Mouse (Mus musculus) heart, adult 2 months (tissue): ENCODE data around the gene Pcgf2. TPM values are rescaled to one million over a fixed set of nuclear protein-coding genes. Genes with fewer than 3 reads are reported as not detected.

Experiments used
- DNase-seq, 2 experiments: peaks; one replicate each; pipeline ENCODE4 v3.0.0; 2021
- H3K27ac ChIP-seq: fragments of 200-600 bp; 2 replicates; pipeline ENCODE4 v1.8.1; 2022
- H3K27me3 ChIP-seq: fragments of 200-500 bp; 2 replicates; pipeline ENCODE4 v1.6.1; 2012; ENCODE audit warnings: mild to moderate bottlenecking, low read length, inconsistent platforms, mixed read lengths; ENCODE audit not compliant: control insufficient read depth, insufficient read depth
- H3K36me3 ChIP-seq: fragments of 200-500 bp; 2 replicates; pipeline ENCODE4 v1.6.1; 2012; ENCODE audit warnings: low read length, inconsistent platforms; ENCODE audit not compliant: control insufficient read depth, insufficient read depth
- H3K4me1 ChIP-seq: fragments of 200-500 bp; 2 replicates; pipeline ENCODE4 v1.6.1; 2011; ENCODE audit warnings: low read length; ENCODE audit not compliant: control insufficient read depth, insufficient read depth
- H3K4me3 ChIP-seq: fragments of 200-600 bp; 2 replicates; pipeline ENCODE4 v1.8.1; 2022
- H3K79me2 ChIP-seq: fragments of 200-500 bp; replicated peaks from 2 replicates; pipeline ENCODE4 v1.6.1; 2012; ENCODE audit warnings: mild to moderate bottlenecking, inconsistent platforms, low read length, moderate library complexity, mixed read lengths; ENCODE audit not compliant: control insufficient read depth, insufficient read depth
- H3K9ac ChIP-seq: fragments of 200-500 bp; 2 replicates; pipeline ENCODE4 v1.6.1; 2012; ENCODE audit warnings: low read depth, mild to moderate bottlenecking, control low read depth, inconsistent platforms, low read length, mixed read lengths
- CTCF ChIP-seq: fragments of 200-600 bp; IDR thresholded peaks from 2 replicates; pipeline ENCODE4 v1.8.1; 2022; ENCODE audit warnings: antibody characterized with exemption, mild to moderate bottlenecking, moderate library complexity
- EP300 ChIP-seq: fragments of 200-500 bp; IDR thresholded peaks from 2 replicates; pipeline ENCODE4 v1.6.1; 2011; ENCODE audit warnings: low read depth, low read length, control low read depth; ENCODE audit not compliant: insufficient read depth
- POLR2A ChIP-seq: fragments of 200-500 bp; IDR thresholded peaks from 2 replicates; pipeline ENCODE4 v1.6.1; 2011; ENCODE audit warnings: mild to moderate bottlenecking, low read depth, low read length, control low read depth; ENCODE audit not compliant: insufficient read depth
- WGBS: fragments of 180-500 bp; shearing (Covaris S2); methylation state at CpG from one replicate; pipeline ENCODE4 v1.1.7; 2018; 5-methylcytosine and 5-hydroxymethylcytosine counted together
- intact Hi-C: fragments of 180-260 bp; cut with DNase I; formaldehyde crosslinking; loops from one replicate; pipeline ENCODE4 v1.15.1; 2025
- polyA plus RNA-seq: library from polyadenylated mRNA; depleted of rRNA; stranded (reverse); fragments of >200 nt; gene quantifications from 2 replicates; pipeline ENCODE4 v1.2.3, GENCODE M21; 2012
- total RNA-seq, 2 experiments: library from RNA; stranded (reverse); gene quantifications; 2 replicates each; pipeline ENCODE4 v1.2.3; 2021

The Pcgf2 gene
- total and polyA plus RNA-seq, 3 experiments: 4.1 to 17.8 (median 5.6) TPM

DNA sequence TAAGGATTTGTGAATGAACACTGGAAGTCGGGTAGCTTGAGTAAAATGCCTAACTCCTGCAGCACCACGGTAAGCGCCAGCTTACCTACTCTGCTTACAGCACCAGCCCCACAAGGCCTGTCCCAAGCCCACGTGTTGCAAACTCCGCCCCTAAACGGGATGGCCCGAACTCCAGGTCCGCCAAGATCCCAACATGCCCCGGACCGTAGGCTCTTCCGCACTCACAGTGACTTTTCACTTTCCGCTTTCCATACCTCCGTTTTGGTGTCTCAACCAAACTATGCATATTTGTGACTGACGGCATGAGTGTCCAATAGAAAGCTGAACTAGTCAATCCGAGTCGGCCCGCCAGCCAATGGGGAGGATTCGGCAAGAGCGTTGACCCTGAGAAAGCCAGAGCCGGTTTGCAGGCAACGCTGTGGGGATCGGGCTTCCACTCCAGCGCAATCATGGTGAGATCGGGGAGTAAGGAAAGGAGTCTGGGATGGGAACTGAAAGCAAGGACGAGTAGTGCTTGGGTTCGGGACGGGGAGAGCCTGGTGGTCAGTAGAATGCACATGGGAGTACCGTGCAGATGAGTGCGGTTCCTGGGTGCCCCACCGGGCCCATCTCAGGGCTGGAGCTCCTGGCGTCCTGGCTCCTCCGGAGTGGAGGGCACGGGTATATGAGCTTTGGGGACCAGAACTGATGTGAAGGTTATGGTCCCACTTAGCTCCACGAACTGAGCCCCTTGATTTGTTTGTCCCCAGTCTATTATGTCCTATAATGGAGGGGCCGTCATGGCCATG lies 2.9 kb upstream of the Pcgf2 start, which contains the start of gene Psmb3:
Psmb3 (plus strand) TSS at position 361 of the 788 bp plus-strand sequence.
- intact Hi-C loops: loop anchor here (2.0 to 10.0 kb wide), 4 partner anchors 42 to 518 kb away; partner anchors contain the start of genes Fbxo47, Kpnb1 and Pip4k2b
- Histone ChIP-seq H3K36me3 (no peaks in the 10 kb centered on the region), H3K79me2 (no peaks in the 10 kb centered on the region; the same call in 1 of the 2 replicates), H3K9ac (peak within 1 kb of the TSS; percentile 79), H3K27me3 (no peaks in the 10 kb centered on the region), H3K4me1 (peaks cover 5% of the 10 kb centered on the region), H3K27ac (peak within 1 kb of the TSS; percentile 79), H3K4me3 (peak within 1 kb of the TSS; percentile 79)
- TF ChIP-seq EP300 (peak; percentile 76; the same call in 1 of the 2 replicates), POLR2A (peak; percentile 91), CTCF (no peak)
- DNase-seq: peak; percentile 93 to 98
- WGBS: under 1% methylated on average over 35 of the region's 35 CpGs

DNA sequence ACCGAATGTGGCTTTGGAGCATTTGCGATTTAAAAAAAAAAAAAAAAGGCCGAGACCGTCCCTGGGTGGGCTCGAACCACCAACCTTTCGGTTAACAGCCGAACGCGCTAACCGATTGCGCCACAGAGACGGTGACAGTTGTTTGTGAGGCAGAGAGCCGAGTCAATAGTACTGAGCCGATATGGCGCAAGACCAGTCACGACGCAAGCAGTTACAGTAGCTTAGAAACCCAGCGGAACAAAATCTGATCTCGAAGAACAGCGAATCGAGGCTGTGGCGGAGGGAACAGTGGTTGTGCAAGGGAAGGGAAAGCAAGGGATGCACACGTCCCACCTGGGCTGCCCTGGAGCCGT lies 2.1 kb upstream of the Pcgf2 start:
- WGBS: under 1% methylated on average over 24 of the region's 24 CpGs
- peak overlapping the region; percentile 77 for H3K27ac ChIP-seq
- intact Hi-C loops: loop anchor here (2.0 to 10.0 kb wide), 4 partner anchors 42 to 518 kb away; partner anchors contain the start of genes Fbxo47, Kpnb1 and Pip4k2b

DNA sequence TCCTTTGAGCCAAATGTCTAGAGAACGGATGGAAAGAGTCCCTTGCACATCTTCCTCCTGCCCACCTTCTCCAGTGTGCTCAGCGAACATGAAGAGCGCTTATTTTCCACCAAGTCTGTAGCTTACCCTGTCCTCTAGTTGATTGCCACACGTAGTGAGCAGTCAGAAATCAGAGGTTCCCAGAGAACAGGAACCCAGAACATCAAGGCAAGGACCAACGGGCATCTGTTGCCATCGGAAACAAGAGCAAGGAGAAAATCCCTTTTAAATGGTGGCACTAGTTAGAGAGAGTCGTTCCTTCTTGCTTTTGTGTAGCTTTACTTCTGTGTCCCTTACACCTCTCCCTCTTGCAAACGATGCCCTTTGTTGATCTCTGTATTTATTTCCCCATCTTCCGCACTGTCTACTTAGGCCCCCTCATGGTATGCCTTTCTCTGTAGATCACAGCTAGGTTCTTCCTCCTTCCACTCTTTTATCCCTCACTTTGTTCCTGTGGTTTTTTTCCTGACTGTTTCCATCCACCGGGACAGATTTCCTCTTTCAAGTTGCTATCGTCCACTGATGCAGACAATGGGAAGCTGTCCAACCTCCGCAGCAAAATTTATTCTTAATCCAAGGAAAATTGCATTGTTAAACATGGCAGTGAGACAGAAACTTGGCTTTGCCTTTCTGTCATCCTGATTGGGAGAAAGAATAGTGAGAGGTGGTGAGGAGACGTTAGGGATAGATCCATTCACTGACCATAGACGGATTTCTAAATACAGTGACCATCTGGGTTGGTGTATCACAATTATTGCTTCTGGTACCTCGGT lies 1.5 kb upstream of the Pcgf2 start:
- intact Hi-C loops: loop anchor here (2.0 to 10.0 kb wide), 4 partner anchors 43 to 517 kb away; partner anchors contain the start of genes Fbxo47, Kpnb1 and Pip4k2b

More for the DNA sequence above, 2.1 kb upstream of the Pcgf2 start:
- peak overlapping the region; percentile 79 for H3K4me3 ChIP-seq
- H3K4me1 ChIP-seq: peaks cover 5% of the 10 kb centered on the region
- no peaks in the 10 kb centered on the region for H3K36me3 ChIP-seq
- no peaks in the 10 kb centered on the region for H3K27me3 ChIP-seq
- H3K79me2 ChIP-seq: no peaks in the 10 kb centered on the region; the same call in 1 of the 2 replicates
- peak overlapping the region; percentile 79 for H3K9ac ChIP-seq
- peak; percentile 89 to 92 for DNase-seq
- TF ChIP-seq EP300 (peak; percentile 91; the same call in 1 of the 2 replicates), CTCF (no peak), POLR2A (0 out of 2 replicates have a peak, but pooled peaks have one; percentile 24)

DNA sequence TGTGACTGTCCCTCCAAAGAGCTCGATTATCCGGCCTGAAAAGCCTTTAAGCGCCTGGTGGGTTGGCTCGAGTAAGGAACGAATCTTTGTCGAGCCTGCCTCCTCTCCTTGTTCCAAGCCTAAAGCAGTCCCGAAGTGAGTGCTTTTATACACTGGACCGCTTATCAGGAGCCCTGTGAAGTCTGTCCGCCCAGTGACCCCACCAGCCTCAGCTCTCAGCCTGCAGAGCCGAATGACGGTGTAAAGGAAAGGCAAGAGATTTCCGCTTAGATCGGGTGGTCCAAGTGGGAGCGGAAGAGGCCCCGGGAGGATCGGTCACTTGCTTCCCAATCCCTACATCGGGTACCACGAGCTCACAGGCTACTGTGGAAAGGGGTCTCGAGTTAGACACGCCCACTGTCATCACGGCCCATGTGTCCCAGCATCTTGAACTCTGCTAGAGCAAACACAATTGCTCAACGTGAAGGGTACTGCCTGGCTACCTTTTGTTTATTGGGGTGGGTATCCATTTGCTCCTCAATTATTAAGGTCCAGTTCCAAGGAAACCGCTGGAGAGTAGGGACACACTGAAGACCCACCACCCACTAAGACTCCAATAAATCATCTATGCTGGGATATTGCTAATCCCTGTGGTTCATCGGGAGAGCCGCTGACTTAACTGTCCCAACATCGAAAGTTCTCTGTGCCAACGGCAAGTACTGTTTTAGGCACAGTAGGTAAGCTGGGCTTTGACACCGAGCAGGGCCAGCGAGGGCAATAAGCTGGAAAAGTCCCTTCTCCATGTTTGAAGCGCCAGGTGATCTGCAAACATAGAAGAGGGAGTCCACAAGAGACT lies 666 bp upstream of the Pcgf2 start:
- Histone ChIP-seq H3K9ac (peak overlapping the region; percentile 72), H3K79me2 (no peaks in the 10 kb centered on the region; the same call in 1 of the 2 replicates), H3K4me3 (peak overlapping the region; percentile 74), H3K27ac (peak overlapping the region; percentile 95), H3K36me3 (no peaks in the 10 kb centered on the region), H3K4me1 (peaks cover 5% of the 10 kb centered on the region), H3K27me3 (no peaks in the 10 kb centered on the region)
- peak in 1 of 2 experiments; percentile 55 for DNase-seq
- intact Hi-C loops: loop anchor here (5.0 to 10.0 kb wide), 3 partner anchors 169 to 516 kb away; partner anchors contain the start of genes Fbxo47 and Kpnb1
- 23% methylated on average over 30 of the region's 30 CpGs for WGBS
- TF ChIP-seq EP300: no peak
- TF ChIP-seq POLR2A: no peak
- no peak for TF ChIP-seq CTCF

More for the DNA sequence above, 1.5 kb upstream of the Pcgf2 start:
- Histone ChIP-seq H3K27me3 (no peaks in the 10 kb centered on the region), H3K27ac (no peak overlapping the region; the same call in 1 of the 2 replicates), H3K4me1 (peaks cover 5% of the 10 kb centered on the region), H3K36me3 (no peaks in the 10 kb centered on the region), H3K9ac (no peak overlapping the region), H3K4me3 (peak overlapping the region; percentile 79; the same call in 1 of the 2 replicates), H3K79me2 (no peaks in the 10 kb centered on the region; the same call in 1 of the 2 replicates)
- WGBS: 52% methylated on average over 15 of the region's 15 CpGs
- no peak for DNase-seq
- TF ChIP-seq POLR2A: no peak

DNA sequence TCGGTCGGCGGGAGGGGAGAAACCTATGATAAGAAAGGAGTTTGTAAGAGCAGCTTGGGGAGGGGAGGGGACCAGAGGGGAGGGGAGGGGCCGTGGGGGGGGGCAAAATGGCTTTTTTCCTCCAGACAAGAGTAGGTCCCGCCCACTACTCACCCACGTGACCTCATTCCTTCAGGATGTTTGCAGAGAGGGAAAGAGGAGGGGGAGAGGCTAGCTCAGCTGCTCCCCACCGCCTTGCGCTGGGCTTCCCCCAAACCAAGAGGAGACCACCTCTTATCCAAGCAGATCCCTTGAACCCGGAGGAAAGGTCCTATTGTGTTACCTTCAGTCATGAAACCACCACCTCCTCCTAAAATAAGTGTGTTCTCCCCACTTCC lies 683 bp downstream of the Pcgf2 start:
- intact Hi-C loops: loop anchor here (2.0 to 10.0 kb wide), 4 partner anchors 39 to 515 kb away; partner anchors contain the start of genes Fbxo47 and Kpnb1
- under 1% methylated on average over 5 of the region's 9 CpGs for WGBS
- Histone ChIP-seq H3K4me1 (peaks cover 7% of the 10 kb centered on the region), H3K79me2 (no peaks in the 10 kb centered on the region; the same call in 1 of the 2 replicates), H3K27ac (peak overlapping the region; percentile 95), H3K36me3 (no peaks in the 10 kb centered on the region), H3K27me3 (no peaks in the 10 kb centered on the region), H3K9ac (peak overlapping the region; percentile 72), H3K4me3 (peak overlapping the region; percentile 74)
- TF ChIP-seq EP300 (no peak), CTCF (no peak), POLR2A (peak; percentile 93)
- peak; percentile 83 to 86 for DNase-seq
